Mouse (Mus musculus) thymus, adult 2 months (tissue): ENCODE results near the gene Vamp2.

Experiments used
- CTCF ChIP-seq: fragments of 200-500 bp; IDR thresholded peaks from 2 replicates; pipeline ENCODE4 v1.5.1; 2012; ENCODE audit warnings: mild to moderate bottlenecking, control low read depth, low read length, moderate library complexity, borderline replicate concordance; ENCODE audit not compliant: control insufficient read depth, poor library complexity, insufficient read depth; ENCODE audit errors: extremely low read depth
- POLR2A ChIP-seq: fragments of 200-500 bp; IDR thresholded peaks from 2 replicates; pipeline ENCODE4 v1.6.1; 2012; ENCODE audit warnings: mild to moderate bottlenecking, low read length, control low read depth, moderate library complexity; ENCODE audit not compliant: control insufficient read depth, poor library complexity, insufficient read depth; ENCODE audit errors: extremely low read depth

- TF ChIP-seq CTCF (no peak), POLR2A (no peak)
Observed at GRCm38 (mm10) chr11:69067601-69068000, 20.7 kb upstream of the Vamp2 start.
